Comparison of ENCODE assay signal across 8 mouse cellular contexts in genomic region chr17:80096043-80096719, GRCm38 (mm10). TPM values are rescaled to one million over a fixed set of nuclear protein-coding genes. Genes with fewer than 3 reads are reported as not detected.
DNase-seq lines count a peak whose midpoint lies in the region; ATAC-seq and TF ChIP-seq lines count a peak whose summit lies in the region.

No protein-coding gene starts in this region.

- H3K4me1 ChIP-seq in forebrain, embryonic 11.5 days (replicated peaks; ENCODE audit: control insufficient read depth, insufficient read depth, low read length) = peaks cover 3% of the 10 kb centered on the region; the same call in 1 of the 2 replicates
- H3K4me1 ChIP-seq in liver, embryonic 13.5 days (replicated peaks) = peaks cover 3% of the 10 kb centered on the region; the same call in 1 of the 2 replicates
- H3K4me1 ChIP-seq in stomach, postnatal 0 days (replicated peaks; ENCODE audit: control insufficient read depth, insufficient read depth) = no peaks in the 10 kb centered on the region; the same call in 1 of the 2 replicates

- no peak overlapping the region for H3K27ac ChIP-seq in forebrain, embryonic 11.5 days (ENCODE audit: low read depth, low read length)
- no peak overlapping the region for H3K27ac ChIP-seq in liver, embryonic 13.5 days
- no peak overlapping the region for H3K27ac ChIP-seq in stomach, postnatal 0 days (replicated peaks)

- H3K36me3 ChIP-seq in forebrain, embryonic 11.5 days (ENCODE audit: control insufficient read depth, insufficient read depth, low read length) = no peaks in the 10 kb centered on the region
- no peaks in the 10 kb centered on the region for H3K36me3 ChIP-seq in liver, embryonic 13.5 days
- no peaks in the 10 kb centered on the region for H3K36me3 ChIP-seq in stomach, postnatal 0 days (ENCODE audit: control insufficient read depth, insufficient read depth, low read length)

- H3K27me3 ChIP-seq in forebrain, embryonic 11.5 days (ENCODE audit: control insufficient read depth, insufficient read depth, low read length) = no peaks in the 10 kb centered on the region
- H3K27me3 ChIP-seq in liver, embryonic 13.5 days = peaks cover 10% of the 10 kb centered on the region
- H3K27me3 ChIP-seq in stomach, postnatal 0 days (ENCODE audit: control insufficient read depth, insufficient read depth, low read length) = no peaks in the 10 kb centered on the region

- TF ChIP-seq EP300 in stomach, postnatal 0 days (optimal IDR thresholded peaks at IDR 0.05) = no peak

- TF ChIP-seq CTCF in stomach, postnatal 0 days (IDR thresholded peaks at IDR 0.05; ENCODE audit: low read depth) = no peak

- ATAC-seq in forebrain, embryonic 11.5 days (replicated peaks; ENCODE audit: low FRiP score) = peak; percentile 91
- ATAC-seq in liver, embryonic 13.5 days (ENCODE audit: low read depth) = peak; percentile 31; the same call in 1 of the 2 replicates
- peak; percentile 78 for ATAC-seq in stomach, postnatal 0 days (ENCODE audit: low FRiP score, low TSS enrichment)

- peak overlapping the region; percentile 9; the same call in 1 of the 2 replicates for H3K4me3 ChIP-seq in forebrain, embryonic 11.5 days (ENCODE audit: low read depth, low read length)
- H3K4me3 ChIP-seq in liver, embryonic 13.5 days (replicated peaks) = no peak overlapping the region
- peak overlapping the region; percentile 24 for H3K4me3 ChIP-seq in stomach, postnatal 0 days (ENCODE audit: low read depth, low read length)

- no peak overlapping the region; the same call in 1 of the 2 replicates for H3K9ac ChIP-seq in forebrain, embryonic 11.5 days (ENCODE audit: low read length)
- H3K9ac ChIP-seq in liver, embryonic 13.5 days = no peak overlapping the region
- peak overlapping the region; percentile 35; the same call in 1 of the 2 replicates for H3K9ac ChIP-seq in stomach, postnatal 0 days (ENCODE audit: low read length)

- WGBS in forebrain, embryonic 11.5 days = 13% methylated on average over 20 of the region's 20 CpGs
- 19% methylated on average over 20 of the region's 20 CpGs for WGBS in liver, embryonic 13.5 days (ENCODE audit: insufficient replicate concordance)
- WGBS in stomach, postnatal 0 days = 14% methylated on average over 20 of the region's 20 CpGs

- peak overlapping the region; percentile 40; the same call in 1 of the 2 replicates for H3K4me2 ChIP-seq in forebrain, embryonic 11.5 days (ENCODE audit: low read depth, low read length, severe bottlenecking)
- peak overlapping the region; percentile 28; the same call in 1 of the 2 replicates for H3K4me2 ChIP-seq in liver, embryonic 13.5 days
- H3K4me2 ChIP-seq in stomach, postnatal 0 days (replicated peaks; ENCODE audit: low read depth) = peak overlapping the region; percentile 50

- peak; percentile 33 for DNase-seq in gastrocnemius, adult 18-20 months (ENCODE audit: low spot score)
- no peak for DNase-seq in gastrocnemius, postnatal 4 days (ENCODE audit: low spot score in 2 of 2)
- peak; percentile 68 for DNase-seq in forebrain, embryonic 11.5 days (ENCODE audit: low spot score)
- peak; percentile 52 to 56 for DNase-seq in heart, postnatal 10 days
- DNase-seq in kidney, postnatal 14 days = peak; percentile 88
- DNase-seq in liver, embryonic 13.5 days = no peak
- peak; percentile 57 for DNase-seq in naive thymus-derived CD4-positive, alpha-beta T cell, adult 2 months (ENCODE audit: low read depth)
- DNase-seq in stomach, postnatal 0 days (ENCODE audit: low spot score) = peak; percentile 79

- H3K9me3 ChIP-seq in forebrain, embryonic 11.5 days (ENCODE audit: control insufficient read depth, low read length) = no peaks in the 10 kb centered on the region
- H3K9me3 ChIP-seq in liver, embryonic 13.5 days (replicated peaks) = no peaks in the 10 kb centered on the region
- no peaks in the 10 kb centered on the region for H3K9me3 ChIP-seq in stomach, postnatal 0 days (ENCODE audit: control insufficient read depth, low read length)

- intact Hi-C loops in heart, postnatal 10 days (cut with DNase I) = no loop called here

RNA-seq across cellular contexts. Expression of gene Galm, which starts 31.1 kb away (rescaled TPM):
- 1 to 10 TPM; 2.5 to 2.8 TPM for total RNA-seq in gastrocnemius, adult 18-20 months (2021)
- total RNA-seq in gastrocnemius, postnatal 4 days (2021) = 1 to 10 TPM; 4.2 to 5.3 TPM
- polyA plus RNA-seq in forebrain, embryonic 11.5 days (2014; fragmentation: Nextera tagmentation; extraction: Ambion mirVana) = 11.2 and 12.5 TPM in 2 replicates
- total RNA-seq in heart, postnatal 10 days (2021) = 1 to 10 TPM; 8.0 to 9.2 TPM
- 17.8 and 22.4 TPM in 2 replicates for polyA plus RNA-seq in liver, embryonic 13.5 days (2015; fragmentation: Nextera tagmentation; extraction: Ambion mirVana)
- polyA plus RNA-seq in stomach, postnatal 0 days (2015; fragmentation: Nextera tagmentation; extraction: Ambion mirVana) = 31.6 and 34.3 TPM in 2 replicates

RNA-seq across cellular contexts. Expression of gene Hnrnpll, which starts 34.0 kb away (rescaled TPM):
- total RNA-seq in gastrocnemius, adult 18-20 months (2021) = 10 to 100 TPM; 15.0 to 15.3 TPM
- total RNA-seq in gastrocnemius, postnatal 4 days (2021) = 10 to 100 TPM; 34.4 to 38.8 TPM
- polyA plus RNA-seq in forebrain, embryonic 11.5 days (2014; fragmentation: Nextera tagmentation; extraction: Ambion mirVana) = 127 TPM in 2 replicates
- 10 to 100 TPM; 36.3 to 37.8 TPM for total RNA-seq in heart, postnatal 10 days (2021)
- 25.0 and 32.0 TPM in 2 replicates for polyA plus RNA-seq in liver, embryonic 13.5 days (2015; fragmentation: Nextera tagmentation; extraction: Ambion mirVana)
- polyA plus RNA-seq in stomach, postnatal 0 days (2015; fragmentation: Nextera tagmentation; extraction: Ambion mirVana) = 18.3 and 20.9 TPM in 2 replicates

Comparison
In these comparisons a context has a peak if more than half of its experiments do, and no peak if none do; other contexts are left out.
1. DNase-seq: peak in gastrocnemius, adult 18-20 months (single experiment), forebrain, embryonic 11.5 days (single experiment), heart, postnatal 10 days (2 of 2), kidney, postnatal 14 days (single experiment), naive thymus-derived CD4-positive, alpha-beta T cell, adult 2 months (single experiment) and stomach, postnatal 0 days (single experiment); none in gastrocnemius, postnatal 4 days (0 of 2) and liver, embryonic 13.5 days (single experiment).
2. ATAC-seq: peak in every context shown above with its lines; median percentile 91 in forebrain, embryonic 11.5 days; 78 in stomach, postnatal 0 days; 31 in liver, embryonic 13.5 days.
3. Peak in every context shown above with its lines, with median percentiles within 50 percentile points of each other: H3K4me2 ChIP-seq.